Mouse (Mus musculus): ENCODE data around the gene Ltc4s.

Ltc4s gene

DNA sequence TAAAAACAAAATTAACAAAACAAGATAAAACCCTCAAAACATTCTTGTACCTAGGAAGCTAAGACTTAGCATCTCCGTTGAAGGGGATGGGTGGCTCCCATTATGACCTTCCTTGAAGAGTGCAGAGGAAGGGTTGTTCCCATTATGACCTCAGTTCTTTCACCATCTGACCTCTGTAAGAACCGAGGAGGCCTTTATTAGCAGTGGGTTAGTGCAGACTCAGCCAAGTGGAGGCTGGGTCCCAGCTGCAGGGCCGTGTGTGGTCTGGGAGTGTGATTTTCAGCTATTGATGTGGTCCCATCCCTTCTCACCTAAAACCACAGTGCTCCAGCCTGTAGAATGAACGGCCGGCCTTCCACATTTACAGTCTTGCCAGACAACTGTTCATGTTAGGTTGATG is 6.9 kb upstream of the Ltc4s start:
- no peak for DNase-seq

DNA sequence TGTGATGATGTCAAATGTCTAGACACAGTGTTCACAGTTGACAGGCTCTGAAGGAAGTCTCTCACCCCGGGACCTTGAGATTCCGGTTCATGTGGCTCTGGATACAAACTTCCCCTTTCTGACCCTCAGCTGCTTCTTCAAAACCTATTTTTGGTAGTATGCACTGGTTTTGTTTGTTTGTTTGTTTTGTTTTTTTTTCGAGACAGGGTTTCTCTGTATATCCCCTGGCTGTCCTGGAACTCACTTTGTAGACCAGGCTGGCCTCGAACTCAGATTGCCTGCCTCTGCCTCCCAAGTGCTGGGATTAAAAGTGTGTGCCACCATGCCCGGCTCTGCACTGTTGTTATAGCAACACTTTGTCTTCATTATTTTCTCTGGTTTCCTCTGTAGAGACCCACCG is 5.5 kb upstream of the Ltc4s start:
- no peak for DNase-seq

DNA sequence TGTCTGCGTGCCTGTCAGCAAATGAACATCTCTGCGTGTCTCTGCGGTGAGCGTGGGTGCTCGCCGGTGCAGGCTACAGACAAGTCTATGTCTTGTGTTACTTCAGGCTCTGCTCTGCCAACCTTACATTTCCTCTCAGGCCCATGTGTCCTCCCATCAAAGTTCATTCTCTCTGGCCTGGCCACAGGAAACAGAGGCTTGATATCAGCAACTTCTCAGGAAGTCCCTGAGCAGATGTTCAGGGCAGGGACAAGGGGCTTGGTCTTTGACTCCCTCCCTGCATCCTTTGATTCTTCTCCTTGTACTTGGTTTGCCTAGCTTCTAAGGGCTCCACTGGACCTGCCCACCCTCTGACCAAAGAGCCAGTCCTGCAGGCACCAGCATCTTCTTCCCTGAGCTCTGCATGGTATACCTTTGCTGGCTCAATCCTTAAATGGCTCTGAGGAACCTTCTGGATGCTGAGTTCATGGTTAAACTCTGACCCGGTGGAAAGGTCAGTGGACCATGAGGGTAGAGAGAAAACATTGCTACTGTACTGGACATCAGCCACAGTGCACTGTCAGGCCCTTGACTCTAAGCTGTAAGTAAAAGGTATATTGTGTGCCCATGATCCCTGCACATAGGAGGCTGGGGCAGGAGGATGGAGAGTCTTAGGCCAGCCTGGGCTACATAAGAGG is 2.0 kb upstream of the Ltc4s start:
- DNase-seq, result no peak

DNA sequence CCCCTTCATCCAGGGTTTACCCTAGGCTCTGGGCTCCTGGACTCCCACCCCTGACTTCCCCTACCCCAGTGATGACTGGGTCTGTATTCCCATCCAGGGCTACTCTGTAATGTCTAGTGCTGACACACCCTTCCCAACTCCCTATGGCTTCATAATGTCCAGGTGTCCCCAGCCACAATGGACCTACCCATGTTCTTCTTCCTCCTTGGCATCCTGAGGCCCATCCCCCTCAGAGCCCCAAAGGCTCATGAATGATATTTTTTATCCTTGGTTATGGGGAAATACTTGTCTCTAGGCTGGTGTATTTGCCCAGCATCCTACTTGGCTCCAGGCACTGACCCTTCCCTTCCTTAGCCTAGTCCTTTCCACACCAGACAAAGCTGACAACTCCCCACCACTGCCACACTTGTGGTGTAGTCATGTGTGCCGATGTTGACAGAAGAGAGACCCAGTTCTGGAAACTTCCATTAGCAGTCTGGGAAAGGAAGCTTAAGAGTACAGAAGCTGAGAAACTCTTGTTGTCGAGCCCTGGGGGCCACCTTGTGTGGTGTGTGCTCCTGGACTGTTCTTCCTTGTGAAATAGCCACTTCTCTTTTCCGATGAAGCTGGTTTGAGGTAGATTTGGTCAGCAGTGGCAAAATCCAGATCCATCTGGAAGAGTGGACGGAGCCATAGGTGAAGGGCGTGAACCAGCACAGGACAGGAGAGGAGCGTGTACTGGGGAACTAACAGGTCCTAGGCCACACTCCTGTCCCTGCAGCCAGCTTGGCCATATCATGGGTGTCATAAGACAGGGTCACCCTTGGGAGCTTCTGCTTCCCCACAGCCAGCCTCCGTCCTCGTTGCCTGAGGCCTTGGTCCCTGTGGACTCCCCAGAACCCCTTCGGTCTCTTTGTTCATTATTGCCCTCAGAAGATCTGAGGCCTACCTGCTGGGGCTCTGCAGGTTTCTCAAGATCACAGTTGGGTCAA is 690 bp upstream of the Ltc4s start:
- DNase-seq, result no peak

DNA sequence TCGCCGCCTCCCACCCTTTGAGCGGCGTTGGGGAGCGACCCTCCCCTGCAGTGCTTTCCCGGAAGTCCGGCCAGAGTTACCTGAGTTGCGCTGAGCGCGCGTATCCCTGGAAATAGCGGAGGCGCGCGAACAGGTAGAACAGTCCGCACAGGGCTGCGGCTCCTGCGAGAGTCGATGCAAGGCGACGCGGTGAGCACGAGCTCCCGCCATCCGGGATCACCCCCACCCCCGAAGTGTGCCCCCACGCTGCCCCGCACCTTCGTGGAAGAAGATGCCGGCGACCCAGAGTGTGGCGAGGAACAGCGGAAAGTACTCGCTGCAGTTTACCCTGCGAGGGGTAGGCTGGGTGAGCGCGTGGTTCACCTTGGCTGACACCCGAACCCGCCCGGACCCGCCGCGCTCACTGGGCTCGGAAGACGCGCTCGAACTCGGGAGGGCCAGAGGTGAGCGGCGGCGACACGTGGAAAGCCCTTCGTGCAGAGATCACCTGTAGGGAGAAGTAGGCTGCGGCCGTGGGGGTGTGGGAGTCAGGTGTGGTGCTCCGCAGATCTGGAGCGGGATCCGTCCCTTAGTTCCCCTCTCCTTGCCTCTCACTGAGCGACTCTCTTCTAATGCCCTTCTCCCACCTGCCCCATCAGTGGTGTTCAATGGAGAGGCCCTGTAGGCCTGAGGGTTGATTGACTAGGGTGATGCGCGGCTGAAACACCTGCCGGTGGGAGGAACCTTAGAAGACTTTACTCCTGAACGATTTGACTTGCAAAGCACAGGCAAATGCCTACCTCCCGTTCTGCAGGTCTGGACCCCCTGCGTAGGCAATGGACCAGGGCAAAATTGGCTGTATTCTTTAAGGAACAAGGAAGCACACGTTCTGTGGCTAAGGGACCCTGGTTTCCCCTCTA is 1.2 kb downstream of the Ltc4s start:
- no peak for DNase-seq

DNA sequence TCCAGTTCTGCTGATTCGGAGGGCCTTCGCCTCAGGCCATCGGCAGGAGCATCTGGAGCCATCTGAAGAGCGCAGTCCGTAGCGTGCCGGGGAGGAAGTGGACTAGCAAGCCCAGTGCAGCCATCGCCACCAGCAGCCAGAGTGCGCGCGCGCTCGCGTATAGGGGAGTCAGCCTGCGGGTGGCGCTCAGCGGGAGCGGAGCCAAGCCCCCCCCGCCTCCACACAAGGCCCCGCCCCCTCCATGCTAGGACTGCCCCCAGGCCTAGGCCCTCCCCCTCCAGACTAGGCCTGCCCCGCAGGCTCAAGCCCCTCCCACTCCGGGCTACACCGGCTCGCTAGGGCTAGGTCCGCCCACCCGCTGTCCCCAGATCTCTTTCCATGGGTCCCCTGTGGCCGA is 1.9 kb downstream of the Ltc4s start:
- peak; percentile 83 for DNase-seq

DNA sequence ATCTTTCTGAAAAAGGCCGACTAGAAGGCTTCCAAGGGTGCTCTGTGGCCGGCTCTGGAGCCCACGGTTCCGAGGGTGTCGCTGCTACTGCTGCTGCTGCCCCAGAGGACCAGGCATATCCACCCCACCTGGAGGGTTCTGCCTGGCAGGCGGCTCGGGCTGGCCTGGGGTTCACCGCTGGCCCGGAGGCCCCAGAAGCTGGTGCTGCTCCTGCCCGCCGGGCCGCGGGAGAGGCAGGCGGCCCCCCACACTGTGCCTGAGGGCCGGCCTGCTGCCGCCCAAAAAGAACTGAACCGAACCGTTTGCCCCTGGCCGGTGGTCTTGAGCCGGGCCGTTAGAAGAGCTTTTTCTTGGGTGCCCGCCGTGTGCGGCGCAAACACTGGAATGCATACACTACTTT is 3.8 kb downstream of the Ltc4s start:
- DNase-seq, result no peak

DNA sequence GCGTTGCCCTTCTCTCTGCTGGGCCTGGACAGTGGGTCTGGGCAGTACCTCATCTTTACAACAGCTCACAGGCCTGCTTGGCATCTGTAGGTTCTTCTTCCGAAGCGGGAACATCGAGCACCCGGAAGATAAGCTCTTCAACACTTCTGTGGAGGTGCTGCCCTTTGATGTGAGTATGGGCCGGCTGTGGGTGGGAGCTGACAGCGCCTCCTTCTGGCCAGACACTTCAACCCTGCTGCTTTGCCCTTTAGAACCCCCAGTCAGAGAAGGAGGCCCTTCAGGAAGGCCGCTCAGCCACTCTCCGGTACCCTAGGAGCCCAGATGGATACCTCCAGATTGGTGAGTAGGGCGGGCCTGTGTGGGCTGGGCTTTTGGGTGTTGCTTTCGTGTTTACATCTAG is 4.4 kb downstream of the Ltc4s start:
- no peak for DNase-seq

DNA sequence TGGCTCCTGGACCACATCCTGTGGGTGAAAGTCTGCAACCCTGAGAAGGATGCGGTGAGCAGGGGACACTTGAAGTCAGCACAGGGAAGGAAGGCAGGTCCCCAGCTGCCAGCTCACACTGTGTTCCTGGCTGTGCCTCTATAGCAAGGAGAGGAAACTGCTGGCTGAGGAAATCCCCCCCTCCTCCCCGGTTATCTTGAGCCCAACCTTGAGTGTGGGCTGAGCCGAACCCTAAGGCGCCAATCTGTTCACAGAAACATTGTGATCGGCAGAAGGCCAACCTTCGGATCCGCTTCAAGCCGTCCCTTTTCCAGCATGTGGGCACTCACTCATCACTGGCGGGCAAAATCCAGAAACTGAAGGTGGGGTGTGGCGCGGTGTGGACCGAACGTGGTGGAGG is 5.4 kb downstream of the Ltc4s start:
- DNase-seq, result peak; percentile 71

DNA sequence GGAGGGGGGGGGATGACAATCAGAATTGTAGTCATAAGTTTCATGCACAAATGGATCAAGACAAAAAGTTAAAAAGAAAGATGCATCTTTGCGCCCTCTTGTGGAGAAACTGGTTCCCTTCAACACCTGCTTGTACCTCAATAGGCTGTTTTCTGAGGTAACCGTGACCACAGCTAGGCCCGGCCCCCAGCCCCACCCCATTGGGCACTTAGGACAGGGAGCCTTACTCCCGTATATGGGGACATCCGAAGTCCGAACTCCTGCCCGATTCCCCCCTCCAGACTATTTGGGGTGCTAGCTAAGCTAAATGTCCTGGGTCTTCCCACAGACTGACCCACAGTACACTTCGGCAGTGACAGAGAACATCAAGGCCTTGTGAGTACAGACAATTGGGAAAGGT is 7.0 kb downstream of the Ltc4s start:
- peak; percentile 71 for DNase-seq

DNA sequence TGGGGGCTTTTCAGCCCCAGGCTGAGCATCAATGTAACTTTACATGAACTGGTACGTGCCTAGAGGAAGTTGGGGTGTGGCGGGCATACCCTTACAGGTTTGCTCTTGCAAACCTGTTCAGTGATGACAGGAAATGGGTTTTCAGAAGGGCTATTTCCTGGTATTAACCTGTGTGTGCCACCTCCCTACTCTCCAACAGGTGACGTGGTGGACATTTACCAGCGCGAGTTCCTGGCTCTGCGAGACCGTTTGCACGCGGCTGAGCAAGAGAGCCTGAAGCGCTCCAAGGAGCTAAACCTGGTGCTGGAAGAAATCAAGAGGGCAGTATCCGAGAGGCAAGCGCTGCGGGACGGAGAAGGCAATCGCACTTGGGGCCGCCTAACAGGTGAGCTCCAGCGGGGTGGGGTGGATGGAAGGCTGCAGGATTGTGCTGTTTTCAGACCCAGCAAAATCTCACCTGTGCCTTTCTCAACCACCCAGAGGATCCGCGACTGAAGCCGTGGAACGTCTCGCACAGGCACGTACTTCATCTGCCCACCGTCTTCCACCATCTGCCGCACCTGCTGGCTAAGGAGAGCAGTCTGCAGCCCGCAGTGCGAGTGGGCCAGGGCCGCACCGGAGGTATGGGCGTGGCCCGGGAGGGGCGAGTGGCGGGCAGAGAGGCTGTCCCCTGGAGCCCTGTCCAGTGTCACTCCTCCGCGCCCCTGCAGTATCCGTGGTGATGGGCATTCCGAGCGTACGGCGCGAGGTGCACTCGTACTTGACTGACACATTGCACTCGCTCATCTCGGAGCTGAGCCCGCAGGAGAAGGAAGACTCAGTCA is 7.7 kb downstream of the Ltc4s start:
- no peak for DNase-seq

DNA sequence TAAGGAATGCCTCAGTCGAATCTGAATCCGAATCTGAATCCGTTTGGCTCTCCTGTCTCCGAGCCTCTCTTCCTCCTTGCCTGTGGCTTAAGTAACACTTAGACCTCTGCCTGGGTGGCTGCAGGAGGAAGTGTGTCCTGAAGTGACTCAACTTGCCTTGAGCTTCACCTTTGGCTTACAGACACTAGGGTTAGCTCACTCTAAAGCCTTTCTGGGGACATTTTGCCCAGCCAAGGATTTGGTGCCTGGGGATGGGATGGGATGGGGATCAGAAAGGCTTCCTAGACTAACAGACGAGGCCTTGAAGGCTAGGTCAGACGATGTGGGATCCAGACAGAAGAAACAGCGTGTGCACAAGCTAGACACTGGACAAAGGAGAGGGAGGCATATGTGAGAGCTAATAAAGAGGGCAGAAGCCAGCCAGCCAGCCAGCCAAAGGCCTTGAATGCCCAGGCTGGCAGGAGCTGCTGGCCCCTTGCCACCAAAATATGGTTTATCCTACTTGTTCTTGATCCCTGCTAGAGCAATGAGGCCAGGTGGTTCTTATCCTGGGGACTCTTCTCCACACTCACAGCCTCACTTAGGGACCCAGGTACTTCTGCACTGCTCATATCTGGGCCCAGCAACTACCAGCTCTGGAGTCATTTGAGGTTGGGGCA is 9.0 kb downstream of the Ltc4s start:
- DNase-seq, result no peak

DNA sequence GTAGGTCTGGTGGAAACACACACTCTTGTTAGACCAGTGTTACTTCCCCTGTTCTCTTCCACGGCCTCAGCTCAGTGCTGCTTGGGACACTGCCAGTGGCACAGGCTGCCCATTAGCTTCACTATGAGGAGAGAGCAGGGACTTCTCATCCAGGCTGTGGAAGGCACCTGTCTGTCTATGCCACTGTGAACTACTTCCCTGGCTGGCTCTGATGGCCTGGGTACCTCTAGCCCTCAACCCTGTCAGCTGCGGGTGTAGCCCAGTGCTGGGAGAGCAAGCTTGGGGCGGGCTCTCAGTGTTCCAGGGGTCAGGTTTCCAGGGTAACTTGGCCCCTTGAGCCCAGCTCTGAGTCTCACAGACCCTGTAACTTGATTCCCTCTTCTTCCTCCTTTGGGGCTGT is 9.6 kb downstream of the Ltc4s start:
- DNase-seq, result no peak

DNA sequence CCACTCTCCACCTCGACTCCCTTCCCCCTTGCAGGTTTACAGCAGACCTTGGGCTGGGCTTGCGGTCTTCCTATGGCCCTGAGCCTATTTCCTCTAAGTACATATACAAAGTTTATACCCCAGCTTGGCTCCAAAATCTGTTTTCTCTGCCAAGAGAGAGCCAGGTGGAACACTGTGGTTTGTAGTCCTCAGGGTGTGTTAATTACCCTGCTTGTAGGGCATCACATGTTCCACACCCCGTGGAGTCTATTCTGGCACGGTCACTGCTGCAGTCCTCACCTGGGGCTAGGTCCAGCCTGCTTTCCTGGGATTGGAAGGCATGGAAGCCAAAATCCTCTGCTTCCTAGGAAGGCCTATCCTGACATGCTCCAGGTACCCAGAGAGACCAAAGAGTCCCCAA is 10.7 kb downstream of the Ltc4s start:
- no peak for DNase-seq

DNA sequence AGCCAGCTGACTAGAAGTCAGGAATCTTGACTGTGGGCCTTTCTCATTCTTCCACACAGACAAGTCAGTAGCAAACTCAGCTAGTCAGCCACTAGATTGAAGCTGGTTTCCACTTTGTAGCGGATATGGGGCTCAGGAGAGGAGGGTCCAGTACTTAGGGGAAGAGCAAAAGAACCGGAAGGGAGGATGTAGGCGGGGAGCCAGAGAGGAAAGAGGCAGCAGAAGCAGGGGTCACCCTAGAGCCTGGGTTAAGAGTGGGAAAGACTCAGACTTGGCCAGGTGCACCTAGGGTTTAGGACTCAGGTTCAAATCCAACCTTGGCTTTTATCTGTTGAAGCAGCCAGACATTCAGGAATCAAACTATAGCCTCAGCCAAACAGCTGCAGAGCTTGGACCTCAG is 11.2 kb downstream of the Ltc4s start:
- DNase-seq, result no peak

DNA sequence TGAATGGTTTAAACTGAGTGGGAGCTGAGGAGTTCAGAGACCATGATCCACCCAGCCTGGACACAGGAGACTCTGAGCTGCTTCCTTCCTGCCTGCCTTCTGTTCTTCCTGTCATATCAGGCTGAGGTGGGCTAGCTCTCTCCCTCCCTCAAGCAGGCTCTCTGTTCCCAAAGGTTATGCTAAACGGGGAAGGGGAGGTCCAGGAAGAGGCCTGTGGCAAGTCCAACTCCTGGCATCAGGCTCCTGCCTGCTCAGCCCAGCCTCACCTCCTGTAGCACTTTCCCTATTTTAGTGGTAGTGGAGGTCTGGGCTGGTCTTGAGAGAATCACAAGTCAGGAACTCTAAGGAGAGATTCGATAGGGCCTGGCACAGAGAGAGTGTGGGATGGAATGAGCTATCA is 12.0 kb downstream of the Ltc4s start:
- no peak for DNase-seq

DNA sequence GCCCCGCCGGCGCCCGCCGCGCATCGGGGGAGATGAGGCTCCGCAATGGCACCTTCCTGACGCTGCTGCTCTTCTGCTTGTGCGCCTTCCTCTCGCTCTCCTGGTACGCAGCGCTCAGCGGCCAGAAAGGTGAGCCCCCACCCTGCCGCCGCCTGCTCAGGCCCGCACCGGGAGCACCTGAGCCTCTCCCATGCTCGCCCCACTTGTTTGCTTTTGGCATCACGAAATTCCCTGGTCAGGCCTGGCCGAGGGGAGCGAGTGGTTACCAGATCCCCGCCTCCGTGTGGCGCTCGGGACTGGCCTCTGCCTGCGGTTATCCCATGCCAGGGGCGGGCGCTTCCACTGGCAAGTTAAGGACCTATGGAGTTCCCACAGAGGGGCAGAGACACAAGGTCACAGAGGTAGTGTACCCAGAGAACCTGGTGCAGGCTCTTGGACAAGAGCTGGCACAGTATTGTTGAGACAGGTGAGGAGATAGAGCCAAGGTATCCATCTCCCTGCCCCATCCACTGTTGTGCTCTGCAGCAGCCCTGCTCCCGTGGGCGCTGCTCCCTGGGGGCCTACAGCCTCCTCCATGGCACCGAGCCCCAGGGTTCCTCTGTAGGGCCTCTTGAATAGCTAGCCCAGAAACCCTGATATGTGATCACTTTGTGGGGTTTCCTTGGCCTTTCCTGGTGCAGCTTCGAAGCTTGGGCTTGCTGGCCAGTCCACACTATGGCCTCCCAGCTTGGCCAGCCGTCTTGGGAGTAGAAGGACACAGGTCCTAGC is 12.6 kb downstream of the Ltc4s start:
- DNase-seq, result no peak

DNA sequence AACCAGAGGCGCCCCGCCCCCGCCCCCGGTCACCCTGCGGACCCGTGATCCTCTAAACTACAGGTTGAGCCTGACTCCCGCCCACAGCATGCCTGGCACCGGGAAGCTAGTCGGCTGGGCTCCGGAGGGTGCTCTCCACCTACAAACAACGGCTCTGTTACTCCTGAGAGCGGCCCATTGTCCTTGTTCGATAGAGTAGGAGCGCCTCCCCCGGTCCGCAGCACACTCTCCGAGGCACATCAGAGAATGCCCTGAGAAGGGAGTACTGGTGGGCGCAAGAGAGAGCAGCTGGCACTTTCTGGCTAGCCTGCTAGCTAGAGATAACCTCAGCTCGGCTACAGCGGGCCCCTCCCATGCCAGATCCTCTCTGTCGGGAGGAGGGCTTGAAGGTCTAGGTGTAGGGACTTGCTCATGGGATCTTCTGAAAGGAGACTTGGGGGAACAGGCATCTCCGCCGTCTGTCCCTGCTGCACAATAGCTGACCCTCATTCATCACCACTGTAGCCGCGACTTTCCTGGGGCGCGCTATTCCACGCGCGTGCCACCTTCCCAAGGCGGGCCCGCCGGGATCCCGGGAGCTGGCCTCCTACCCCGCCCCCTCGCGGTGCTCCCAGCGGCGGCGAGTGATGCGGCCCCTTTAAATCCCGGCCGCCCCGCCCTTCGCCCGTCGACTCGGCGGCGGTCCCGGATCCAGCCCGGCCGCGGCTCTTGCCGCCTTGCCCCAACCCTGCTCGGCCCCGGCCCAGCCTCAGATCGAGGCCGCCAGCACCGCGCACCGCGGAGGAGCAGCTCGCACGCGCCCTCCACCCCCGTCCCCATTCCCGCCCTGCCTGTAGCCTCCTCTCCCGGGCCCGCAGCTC is 13.5 kb downstream of the Ltc4s start:
- peak; percentile 89 for DNase-seq

DNA sequence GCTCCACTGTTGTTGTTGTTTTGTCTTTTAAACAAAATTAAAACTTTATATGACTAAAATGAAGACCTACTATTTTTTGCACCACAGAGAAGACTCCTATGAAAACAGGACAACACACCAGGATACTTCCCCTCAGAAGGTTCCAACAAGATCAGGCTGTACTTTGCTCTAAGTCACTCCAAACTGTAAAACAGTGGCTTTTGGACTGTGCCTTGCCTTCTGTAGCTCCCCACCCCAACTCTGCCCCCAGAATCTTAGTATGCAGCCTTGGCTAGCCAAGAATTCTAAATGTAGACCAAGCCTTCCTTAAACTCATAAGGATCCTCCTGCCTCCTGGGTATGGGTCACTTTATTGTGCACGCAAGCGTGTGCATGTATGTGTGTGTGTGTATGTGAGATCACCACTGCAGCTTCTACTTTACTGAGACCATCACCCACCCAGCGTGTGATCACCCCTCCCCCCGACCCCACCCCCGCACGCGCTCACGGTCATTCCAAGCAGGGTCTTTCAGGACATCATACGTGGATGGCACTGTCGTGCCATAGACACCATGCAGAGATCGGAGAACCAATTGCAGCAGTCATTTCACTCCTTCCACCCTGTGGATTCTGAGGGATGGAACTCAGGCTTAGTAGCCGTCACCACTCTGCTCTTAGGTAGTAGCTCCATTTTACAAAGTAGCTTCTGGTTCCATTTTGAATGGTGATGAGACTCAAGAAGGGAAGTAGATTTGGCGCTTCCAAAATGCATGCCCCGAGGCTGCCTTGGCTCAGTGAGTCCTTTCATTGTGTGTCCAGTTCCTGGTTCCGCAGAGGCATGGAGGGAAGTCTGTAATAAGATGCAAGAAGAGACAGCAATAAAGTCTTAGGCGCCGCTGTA is 14.4 kb downstream of the Ltc4s start:
- DNase-seq, result no peak

Measured in right cerebral cortex, adult 18-20 months (tissue).